Mouse (Mus musculus) lung, postnatal 10 days (tissue): ENCODE results near the gene Camk1d.

Experiments used
- DNase-seq: peaks from one replicate; pipeline ENCODE4 v3.0.0; 2021

Camk1d gene

GRCm38 (mm10) chr2:5707871-5708733 lies 6.2 kb downstream of the Camk1d start:
- peak; percentile 28 for DNase-seq

GRCm38 (mm10) chr2:5706618-5707017 lies 7.7 kb downstream of the Camk1d start:
- DNase-seq = no peak

GRCm38 (mm10) chr2:5702370-5702769 lies 11.9 kb downstream of the Camk1d start:
- DNase-seq = no peak

GRCm38 (mm10) chr2:5700931-5701330 lies 13.4 kb downstream of the Camk1d start:
- DNase-seq = no peak

- DNase-seq = no peak
Measured at GRCm38 (mm10) chr2:5698451-5698850, 15.9 kb downstream of the Camk1d start.

GRCm38 (mm10) chr2:5694094-5694493 lies 20.2 kb downstream of the Camk1d start:
- DNase-seq = no peak

GRCm38 (mm10) chr2:5691729-5692128 lies 22.6 kb downstream of the Camk1d start:
- no peak for DNase-seq

GRCm38 (mm10) chr2:5683366-5683765 lies 30.9 kb downstream of the Camk1d start:
- no peak for DNase-seq

GRCm38 (mm10) chr2:5681909-5682308 lies 32.4 kb downstream of the Camk1d start:
- no peak for DNase-seq

- DNase-seq = no peak
Measured at GRCm38 (mm10) chr2:5681302-5681701, 33.0 kb downstream of the Camk1d start.

- no peak for DNase-seq
Measured at GRCm38 (mm10) chr2:5679055-5679454, 35.3 kb downstream of the Camk1d start.

GRCm38 (mm10) chr2:5677472-5677871 lies 36.8 kb downstream of the Camk1d start:
- no peak for DNase-seq

- no peak for DNase-seq
Measured at GRCm38 (mm10) chr2:5676786-5677185, 37.5 kb downstream of the Camk1d start.

- no peak for DNase-seq
Measured at GRCm38 (mm10) chr2:5676143-5676483, 38.2 kb downstream of the Camk1d start.

GRCm38 (mm10) chr2:5675431-5676142 lies 38.7 kb downstream of the Camk1d start:
- peak; percentile 61 for DNase-seq

GRCm38 (mm10) chr2:5674512-5674911 lies 39.8 kb downstream of the Camk1d start:
- DNase-seq = no peak

- DNase-seq = no peak
Measured at GRCm38 (mm10) chr2:5673816-5674215, 40.5 kb downstream of the Camk1d start.

GRCm38 (mm10) chr2:5672906-5673589 lies 41.3 kb downstream of the Camk1d start:
- DNase-seq = no peak

GRCm38 (mm10) chr2:5670146-5670545 lies 44.2 kb downstream of the Camk1d start:
- no peak for DNase-seq

- no peak for DNase-seq
Measured at GRCm38 (mm10) chr2:5669498-5670040, 44.7 kb downstream of the Camk1d start.

- no peak for DNase-seq
Measured at GRCm38 (mm10) chr2:5668940-5669339, 45.4 kb downstream of the Camk1d start.

- no peak for DNase-seq
Measured at GRCm38 (mm10) chr2:5663499-5663898, 50.8 kb downstream of the Camk1d start.

GRCm38 (mm10) chr2:5661946-5662345 lies 52.4 kb downstream of the Camk1d start:
- DNase-seq = no peak
